Mouse (Mus musculus): Measurements from ENCODE around the gene Ndufb3.
"Not testable (repeated sequence)": the region's sequence is repeated elsewhere in the genome, so short reads cannot be mapped to it uniquely, and the experiment has no call there.

Ndufb3 gene

DNA sequence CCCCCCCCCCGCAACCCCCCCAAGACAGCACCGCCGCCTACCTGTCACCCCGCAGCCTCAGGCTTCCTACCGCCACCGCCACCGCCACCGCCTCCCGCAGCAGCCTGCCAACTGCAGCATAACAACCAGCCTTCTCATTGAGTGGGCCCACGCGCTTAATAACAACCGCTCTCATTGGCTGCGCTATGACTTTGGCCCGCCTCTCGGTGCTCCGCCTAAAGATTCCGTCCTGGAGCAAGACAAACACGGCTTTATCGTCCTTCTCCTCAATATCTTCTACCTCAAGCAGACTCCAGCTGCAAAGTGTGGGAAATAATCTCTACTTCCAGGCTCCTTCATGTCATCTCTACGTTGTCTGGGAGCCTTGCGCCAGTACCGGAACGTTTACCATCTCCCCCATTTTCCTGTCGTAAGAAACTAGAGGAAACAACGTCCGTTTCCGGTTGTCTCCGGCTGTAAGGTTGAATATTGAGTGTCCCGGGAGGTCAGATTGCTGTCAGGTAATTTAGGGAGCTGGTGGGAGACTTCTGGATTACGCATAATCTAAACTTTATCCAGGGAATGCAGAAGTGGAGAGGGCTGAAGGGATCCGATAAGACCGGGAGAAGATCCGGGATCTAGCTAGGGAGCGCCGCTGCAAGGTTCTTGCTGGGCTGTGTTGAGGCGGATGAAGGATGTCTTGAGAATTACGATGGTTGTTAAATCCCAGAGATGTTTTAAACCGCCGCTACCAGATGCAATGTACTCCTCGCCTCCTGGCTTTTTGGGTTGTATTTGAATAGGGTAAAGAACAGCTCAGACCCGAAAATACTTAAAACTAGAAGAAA is at the start of gene Ndufb3, which contains the start of gene Fam126b:
TSS of gene Ndufb3 (plus strand) at position 214 of the 827 bp plus-strand sequence.
TSS of gene Fam126b (minus strand) at position 153 of the 827 bp plus-strand sequence.
- DNase-seq = peak; percentile 91

GRCm38 (mm10) chr1:58541386-58541785 is 44.8 kb upstream of the Ndufb3 start:
- DNase-seq = no peak

GRCm38 (mm10) chr1:58560370-58560769 is 25.8 kb upstream of the Ndufb3 start:
- not testable (repeated sequence) for DNase-seq

DNA sequence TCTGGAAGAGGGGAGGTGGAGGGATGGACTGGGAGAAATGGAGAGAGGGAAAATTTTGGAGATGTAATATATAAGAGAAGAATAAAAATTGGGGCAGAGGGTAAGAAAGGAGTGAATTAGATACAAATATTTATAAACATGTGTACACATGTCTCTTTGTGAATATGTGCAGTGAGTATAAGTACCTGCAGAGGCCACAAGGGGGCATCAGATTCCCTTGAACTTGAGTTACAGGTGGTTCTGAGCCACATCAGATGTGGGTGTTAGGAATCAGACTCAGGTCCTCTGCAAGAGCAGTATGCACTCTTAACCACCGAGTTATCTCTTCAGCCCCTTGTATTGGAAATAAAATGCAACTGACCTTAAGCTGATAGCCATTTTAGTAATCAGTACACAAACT is 23.7 kb upstream of the Ndufb3 start:
- no peak for DNase-seq

DNA sequence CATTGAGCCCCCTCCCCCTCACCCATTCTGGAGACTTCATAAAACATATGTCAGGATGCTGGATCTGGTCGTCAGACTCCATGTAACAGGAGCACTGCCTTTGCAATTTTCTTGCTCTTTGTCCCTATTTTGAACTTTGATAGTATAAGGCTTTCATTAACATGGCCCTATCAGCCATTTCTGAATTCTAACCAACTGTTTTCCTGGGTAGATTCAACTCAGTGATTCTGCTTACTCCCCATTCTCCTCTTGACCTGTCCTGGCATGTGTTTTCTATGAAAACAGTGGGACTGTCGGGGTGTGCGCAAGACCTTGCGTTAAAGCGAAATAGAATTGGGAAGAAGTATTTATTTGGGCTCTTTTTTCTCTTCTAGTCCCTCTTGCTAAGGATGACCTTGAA is 21.2 kb upstream of the Ndufb3 start:
- no peak for DNase-seq

DNA sequence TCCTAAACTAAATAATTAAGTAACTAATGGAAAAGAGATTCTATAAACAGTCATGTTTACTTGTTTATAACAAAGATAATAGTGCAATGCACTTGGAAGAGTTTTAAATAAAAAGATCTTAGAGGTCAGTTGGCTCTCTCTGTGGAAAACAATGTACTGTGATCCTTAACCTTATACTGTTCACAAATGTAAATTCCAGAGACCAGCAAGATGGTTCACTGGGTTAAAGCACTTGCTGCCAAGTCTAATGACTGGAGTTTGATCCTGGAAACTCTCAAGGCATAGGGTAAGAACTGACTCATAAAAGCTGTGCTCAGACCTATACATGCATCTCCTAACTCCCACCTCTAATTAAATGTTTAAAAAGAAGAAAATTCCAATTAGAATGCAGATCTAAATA is 19.6 kb upstream of the Ndufb3 start:
- no peak for DNase-seq

DNA sequence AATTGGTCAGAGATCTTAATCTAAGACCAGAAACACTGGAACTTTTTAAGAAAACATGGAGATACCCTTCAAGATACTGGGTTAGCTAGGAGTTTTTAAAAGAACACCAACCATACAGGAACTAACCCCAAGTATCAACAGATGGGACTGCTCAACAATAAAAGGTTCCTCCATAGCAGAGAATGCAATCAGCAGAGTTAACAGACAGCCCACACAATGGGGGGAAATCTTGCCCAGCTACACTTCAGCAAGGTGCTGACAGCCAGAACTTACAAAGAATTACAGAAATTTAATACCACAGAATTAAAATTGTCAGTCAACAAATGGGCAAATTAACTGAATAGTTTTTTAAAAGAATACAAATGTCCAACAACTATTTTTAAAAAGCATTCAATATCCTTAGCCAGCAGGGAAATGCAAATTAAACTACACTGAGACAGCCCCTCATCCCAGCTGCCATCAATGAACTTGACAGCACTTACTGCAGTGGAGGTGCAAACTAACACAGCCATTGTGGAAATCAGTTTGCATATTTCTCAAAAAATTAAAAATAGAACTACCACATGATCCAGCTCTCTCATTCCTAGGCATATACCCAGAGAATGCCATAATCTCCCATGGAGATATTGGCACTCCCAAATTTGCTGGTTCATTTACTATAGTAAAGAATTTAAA is 17.6 kb upstream of the Ndufb3 start:
- no peak for DNase-seq

DNA sequence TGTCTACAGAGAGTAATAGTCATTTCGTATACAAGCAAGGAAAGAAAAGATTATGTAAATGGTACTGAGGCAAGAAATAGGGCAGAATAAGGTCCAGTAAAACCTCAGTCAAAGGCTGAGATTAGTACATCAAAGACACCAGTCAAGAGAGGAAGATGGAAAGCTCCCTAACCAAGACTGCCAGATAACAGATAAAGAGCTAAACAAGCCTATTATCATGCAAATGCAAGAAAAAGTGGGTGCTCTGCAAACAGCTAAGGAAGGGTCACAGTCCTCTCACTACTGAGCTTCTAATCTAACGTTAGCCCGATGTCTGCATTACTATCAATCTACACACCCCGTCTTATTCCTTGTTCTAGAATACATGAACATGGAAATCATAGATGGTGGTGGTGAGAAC is 15.7 kb upstream of the Ndufb3 start:
- DNase-seq = no peak

DNA sequence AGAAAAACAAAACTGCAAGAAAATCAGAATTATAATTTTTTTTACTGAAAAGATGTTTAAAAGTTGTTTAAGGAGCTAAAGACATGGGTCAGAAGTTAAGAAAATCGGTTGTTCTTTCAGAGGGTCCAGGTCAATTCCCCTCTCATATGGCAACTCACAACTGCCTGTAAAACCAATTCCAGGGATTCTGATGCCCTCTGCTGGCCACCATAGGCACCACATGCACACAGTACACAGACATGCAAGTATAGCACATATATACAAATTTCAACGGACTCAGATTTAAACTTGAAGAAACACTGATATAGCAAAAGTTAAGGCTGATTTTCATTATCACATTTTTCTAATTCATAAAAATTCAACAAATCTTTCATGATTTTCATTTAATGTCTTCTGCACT is 7.0 kb upstream of the Ndufb3 start:
- DNase-seq = no peak

- DNase-seq = no peak
These were observed 3.6 kb upstream of the Ndufb3 start for GRCm38 (mm10) chr1:58582611-58583010.

DNA sequence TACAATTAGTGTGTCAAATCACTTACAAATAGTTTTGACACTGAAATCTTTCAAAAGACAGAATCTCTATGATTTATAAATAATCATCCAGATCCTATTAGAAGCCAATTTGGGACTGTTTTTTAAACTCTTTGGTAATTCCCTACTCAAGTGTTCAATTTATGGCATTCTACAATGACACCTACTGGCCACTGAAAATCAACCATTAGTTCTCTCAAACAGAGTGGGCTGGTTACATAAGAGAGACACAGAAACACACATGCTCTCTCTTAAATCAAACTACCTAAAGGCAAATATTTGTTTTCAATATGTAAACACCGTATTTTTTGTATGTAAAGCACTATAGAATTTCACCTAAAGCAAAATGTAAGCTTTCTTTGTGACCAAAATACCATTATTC is 1.9 kb upstream of the Ndufb3 start:
- DNase-seq = no peak

GRCm38 (mm10) chr1:58585373-58586170 is 612 bp upstream of the Ndufb3 start:
- peak; percentile 12 for DNase-seq

- no peak for DNase-seq
These were observed 1.3 kb downstream of the Ndufb3 start for GRCm38 (mm10) chr1:58587491-58587890.

- no peak for DNase-seq
These were observed 16.5 kb downstream of the Ndufb3 start for GRCm38 (mm10) chr1:58602681-58603080.

DNA sequence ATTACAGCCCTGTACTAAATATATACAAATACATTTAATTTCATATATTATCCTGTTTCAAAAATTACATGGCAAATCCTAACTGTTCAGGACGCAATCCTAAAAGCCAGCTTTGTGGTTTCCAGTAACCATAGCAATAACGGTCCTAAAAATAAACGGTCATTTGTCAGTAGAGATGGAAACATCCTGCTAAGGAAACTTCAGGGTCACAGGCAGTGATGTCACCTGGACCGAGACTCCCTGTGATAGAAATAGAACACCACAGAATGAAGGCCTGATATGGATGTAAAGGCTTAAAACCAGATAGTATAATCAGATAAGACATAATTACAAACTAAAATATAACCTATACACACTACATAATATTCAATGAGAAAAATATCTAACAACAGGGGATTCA is 17.6 kb downstream of the Ndufb3 start:
- DNase-seq = no peak

- DNase-seq = not testable (repeated sequence)
These were observed 23.4 kb downstream of the Ndufb3 start for GRCm38 (mm10) chr1:58609591-58609990.

DNA sequence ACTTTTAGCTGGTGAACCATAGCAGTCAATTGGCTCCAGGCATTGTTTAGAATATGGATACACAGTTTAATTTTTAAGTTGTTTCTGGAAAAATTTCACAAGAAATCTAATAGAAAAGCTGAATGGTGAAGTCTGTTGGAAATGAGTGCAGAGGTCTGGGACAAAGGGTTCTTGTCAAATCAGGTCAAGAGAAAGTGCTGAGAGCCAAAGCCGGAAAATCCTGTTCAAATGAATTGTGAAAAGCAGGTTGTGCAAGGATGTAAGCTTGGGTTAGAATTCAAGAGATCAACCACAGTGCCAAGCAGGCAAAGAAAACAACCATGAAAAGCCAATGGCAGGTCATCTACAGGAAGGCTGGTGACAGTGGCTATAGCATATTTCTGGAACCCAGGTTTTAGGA is 24.0 kb downstream of the Ndufb3 start:
- DNase-seq = no peak

- DNase-seq = no peak
These were observed 24.4 kb downstream of the Ndufb3 start for GRCm38 (mm10) chr1:58610611-58611010.

DNA sequence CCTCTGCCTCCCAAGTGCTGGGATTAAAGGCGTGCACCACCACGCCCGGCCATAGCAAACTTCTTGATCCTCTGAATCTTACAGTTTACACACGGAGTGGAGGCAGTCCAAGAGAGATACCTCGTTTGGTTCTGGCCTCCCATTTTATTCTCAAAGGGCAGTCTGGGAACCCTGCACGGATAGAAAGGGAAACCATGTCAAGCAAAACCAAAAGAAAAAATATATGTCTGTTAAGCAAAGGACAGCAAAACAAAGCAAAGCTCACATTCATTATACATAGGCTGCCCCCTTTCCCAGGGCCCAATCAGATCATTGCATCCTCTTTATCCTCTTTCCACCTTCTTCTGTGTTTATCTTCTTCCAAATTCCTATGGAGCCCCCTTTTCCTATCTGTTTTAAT is 27.6 kb downstream of the Ndufb3 start:
- no peak for DNase-seq

DNA sequence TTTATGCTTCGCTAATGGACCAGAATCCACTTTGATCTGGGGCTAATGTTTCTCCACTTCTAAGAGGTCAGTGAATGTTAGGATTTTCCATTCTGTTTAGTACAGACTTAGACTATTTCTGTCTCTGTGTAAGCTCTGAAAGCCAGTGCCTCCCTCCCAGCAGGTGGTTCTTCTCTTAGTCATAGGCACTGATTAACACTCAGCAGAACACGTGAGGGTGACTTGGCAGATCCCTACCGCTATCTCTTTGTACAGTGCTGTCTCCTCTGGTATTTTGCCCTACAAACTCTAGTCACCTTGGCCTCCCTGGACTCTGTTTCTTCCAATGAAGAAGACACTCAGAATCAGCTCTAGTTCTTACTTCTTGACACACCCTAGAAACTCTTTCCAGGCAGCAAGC is 28.2 kb downstream of the Ndufb3 start:
- DNase-seq = peak; percentile 63

GRCm38 (mm10) chr1:58615146-58615545 is 29.0 kb downstream of the Ndufb3 start:
- no peak for DNase-seq

GRCm38 (mm10) chr1:58616176-58616575 is 30.0 kb downstream of the Ndufb3 start:
- DNase-seq = no peak

- peak; percentile 54 for DNase-seq
These were observed 30.9 kb downstream of the Ndufb3 start for GRCm38 (mm10) chr1:58617076-58617475.
